Mouse (Mus musculus) heart, postnatal 25 days (tissue): ENCODE measurements around the gene Igsf3. TPM values are rescaled to one million over a fixed set of nuclear protein-coding genes. Genes with fewer than 3 reads are reported as not detected.
"Not testable (repeated sequence)": the region's sequence is repeated elsewhere in the genome, so short reads cannot be mapped to it uniquely, and the experiment has no call there.

Experiments
- DNase-seq: peaks from one replicate; pipeline ENCODE4 v3.0.0; 2022; ENCODE audit warnings: low spot score
- intact Hi-C: fragments of 180-260 bp; cut with DNase I; formaldehyde crosslinking; loops from one replicate; pipeline ENCODE4 v1.15.1; 2025
- total RNA-seq, 2 experiments: library from RNA; stranded (reverse); gene quantifications; 2 replicates each; pipeline ENCODE4 v1.2.3; 2021

The Igsf3 gene
- total RNA-seq, 2 experiments from 2014 or later, result 11.6 to 12.5 TPM

- intact Hi-C loops, result no loop called here
- DNase-seq, result no peak
Observed at GRCm38 (mm10) chr3:101398877-101399276, 22.0 kb downstream of the Igsf3 start.

GRCm38 (mm10) chr3:101401501-101401900, 24.6 kb downstream of the Igsf3 start:
- no peak for DNase-seq
- intact Hi-C loops, result no loop called here

- DNase-seq, result no peak
- intact Hi-C loops, result loop anchor here (5.0 kb wide), 1 partner anchor 33 kb away; no protein-coding TSS in a partner anchor
Observed at GRCm38 (mm10) chr3:101404620-101405415, 27.9 kb downstream of the Igsf3 start.

DNA sequence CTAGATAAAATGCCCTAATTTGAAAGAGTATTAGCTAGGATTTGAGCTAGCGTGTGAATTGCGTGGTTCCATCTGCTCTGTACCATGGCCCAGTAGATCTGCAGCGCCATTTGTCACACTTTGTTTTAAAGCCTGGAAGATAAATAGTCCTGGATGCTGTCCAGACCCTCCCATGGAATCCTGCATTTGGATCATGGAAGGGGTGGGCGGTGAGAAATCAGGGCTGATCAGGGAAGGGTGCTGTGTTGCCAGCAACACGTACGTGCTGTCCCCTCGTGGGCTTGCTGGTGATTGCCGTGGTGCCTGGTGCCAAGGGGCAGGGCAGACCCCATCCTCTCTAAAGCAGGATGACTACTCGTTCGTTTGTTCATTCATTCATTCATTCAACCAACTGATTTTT, 28.6 kb downstream of the Igsf3 start:
- DNase-seq, result no peak
- intact Hi-C loops, result loop anchor here (5.0 kb wide), 1 partner anchor 33 kb away; no protein-coding TSS in a partner anchor

- intact Hi-C loops, result loop anchor here (5.0 kb wide), 1 partner anchor 34 kb away; no protein-coding TSS in a partner anchor
- DNase-seq, result no peak
Observed at GRCm38 (mm10) chr3:101406097-101406496, 29.2 kb downstream of the Igsf3 start.

DNA sequence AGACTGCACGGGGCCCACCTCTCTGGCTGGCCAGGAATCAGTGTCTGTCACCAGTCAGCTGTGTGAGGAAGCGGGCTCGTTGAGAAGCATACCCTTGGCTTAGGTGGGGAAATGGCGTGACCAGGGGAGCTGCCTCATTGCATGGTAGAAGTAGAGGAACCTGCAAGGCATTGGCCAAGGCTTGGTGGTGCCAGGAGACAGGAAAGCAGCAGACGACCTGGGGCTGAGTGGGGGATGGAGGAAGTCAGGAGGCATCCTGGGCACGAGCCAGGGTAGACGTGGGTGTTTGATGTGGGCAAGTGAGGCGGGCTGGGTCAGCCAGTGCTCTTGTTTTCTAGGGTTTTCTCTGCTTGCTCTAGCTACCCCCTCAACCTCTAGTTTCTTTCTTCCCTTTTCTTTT, 30.7 kb downstream of the Igsf3 start:
- intact Hi-C loops, result loop anchor here (5.0 kb wide), 1 partner anchor 35 kb away; no protein-coding TSS in a partner anchor
- no peak for DNase-seq

DNA sequence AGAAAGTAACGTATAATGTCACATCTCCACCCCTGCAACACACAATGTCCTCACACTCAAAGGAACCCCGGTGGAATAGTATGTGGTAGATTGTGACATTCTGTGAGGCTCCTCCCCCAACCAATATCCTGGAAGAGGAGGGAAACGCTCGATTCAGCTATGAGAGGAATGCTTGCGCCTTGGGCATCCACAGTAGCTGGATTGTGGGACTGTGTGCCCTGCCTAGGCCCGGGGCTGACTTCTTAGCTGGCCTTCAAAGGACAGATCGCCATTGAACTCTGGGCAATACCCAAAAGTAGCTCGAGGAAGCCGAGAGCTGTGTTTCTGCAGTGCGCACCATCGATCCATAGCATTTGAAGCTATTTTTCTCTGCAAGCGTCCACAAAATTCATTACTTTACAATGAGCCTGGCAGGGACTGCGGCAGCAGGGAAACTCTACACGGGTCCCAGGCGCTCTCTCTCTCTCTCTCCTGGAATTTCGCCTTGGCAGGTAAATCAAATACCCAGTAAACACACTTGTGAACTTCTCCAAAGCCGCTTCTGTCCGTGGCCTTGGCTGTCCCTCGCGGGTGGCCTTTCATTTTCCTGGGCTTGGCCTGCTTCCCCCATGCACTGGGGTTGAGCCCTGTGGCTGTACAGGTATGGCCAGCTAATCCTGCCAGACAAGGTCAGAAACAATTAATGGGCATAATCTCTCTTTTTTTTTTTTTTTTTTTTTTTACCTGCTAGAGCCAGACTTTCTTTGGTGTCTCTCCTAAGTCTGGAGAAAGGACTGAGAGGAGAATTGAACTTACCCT, 32.3 kb downstream of the Igsf3 start:
- intact Hi-C loops, result loop anchor here (5.0 kb wide), 1 partner anchor 37 kb away; no protein-coding TSS in a partner anchor
- no peak for DNase-seq

GRCm38 (mm10) chr3:101410202-101410601, 33.3 kb downstream of the Igsf3 start:
- DNase-seq, result no peak
- intact Hi-C loops, result no loop called here

DNA sequence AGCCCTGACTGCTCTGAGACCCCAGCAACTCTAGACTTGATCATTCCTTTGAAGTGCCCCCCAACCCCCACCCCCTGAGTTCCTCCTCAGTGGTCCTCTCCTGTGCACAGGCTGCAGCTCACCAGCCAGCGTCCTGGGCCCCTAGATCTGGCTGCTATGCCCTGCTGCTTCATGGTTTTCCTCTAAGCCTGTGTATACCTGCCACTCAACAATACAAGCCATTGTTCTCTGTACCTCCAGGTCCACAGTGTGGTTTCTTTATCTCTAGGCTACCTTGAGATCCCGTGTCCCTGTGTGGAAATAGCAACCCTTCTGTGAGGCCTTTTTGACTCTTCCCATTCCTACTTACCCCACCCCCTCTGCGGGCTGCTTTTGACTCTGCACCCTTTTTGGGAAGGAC, 33.9 kb downstream of the Igsf3 start:
- no peak for DNase-seq
- intact Hi-C loops, result no loop called here

DNA sequence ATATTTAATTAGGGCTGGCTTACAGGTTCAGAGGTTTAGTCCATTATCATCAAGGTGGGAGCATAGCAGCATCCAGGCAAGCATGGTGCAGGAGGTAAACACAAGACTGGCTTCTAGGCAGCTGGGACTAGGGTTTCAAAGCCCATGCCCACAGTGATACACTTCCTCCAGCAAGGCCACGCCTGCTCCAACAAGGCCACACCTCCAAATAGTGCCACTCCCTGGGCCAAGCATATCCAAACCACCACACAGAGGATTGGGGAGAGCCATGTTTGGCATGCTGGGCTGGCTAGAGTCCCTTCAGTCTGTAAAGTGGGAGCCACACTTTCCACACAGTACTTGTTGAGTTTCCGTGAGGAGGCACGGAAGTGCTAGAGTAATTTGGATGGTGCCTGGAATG, 34.7 kb downstream of the Igsf3 start:
- intact Hi-C loops, result no loop called here
- no peak for DNase-seq

DNA sequence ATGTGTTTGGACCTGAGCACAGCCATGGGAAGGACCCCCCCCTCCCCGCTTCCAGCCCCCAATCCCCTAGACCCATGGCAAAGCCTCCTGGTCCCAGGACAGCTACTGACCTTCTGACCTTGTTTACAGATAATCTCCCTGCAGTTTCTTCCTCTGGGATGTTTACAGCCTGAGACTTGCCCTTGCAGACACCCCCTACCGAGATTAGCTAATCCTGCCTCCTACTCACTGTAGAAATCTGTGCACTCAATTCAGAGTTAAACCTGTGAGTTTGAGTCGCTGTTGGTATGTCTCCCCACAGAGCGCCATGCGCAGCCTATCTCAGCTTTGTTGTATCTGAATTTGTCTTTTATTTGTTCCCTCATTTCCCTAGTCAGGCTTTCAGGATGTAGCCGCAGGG, 35.2 kb downstream of the Igsf3 start:
- intact Hi-C loops, result no loop called here
- DNase-seq, result no peak

- DNase-seq, intact Hi-C loops: not testable (repeated sequence)
Observed at GRCm38 (mm10) chr3:101413013-101413412, 36.1 kb downstream of the Igsf3 start.

DNA sequence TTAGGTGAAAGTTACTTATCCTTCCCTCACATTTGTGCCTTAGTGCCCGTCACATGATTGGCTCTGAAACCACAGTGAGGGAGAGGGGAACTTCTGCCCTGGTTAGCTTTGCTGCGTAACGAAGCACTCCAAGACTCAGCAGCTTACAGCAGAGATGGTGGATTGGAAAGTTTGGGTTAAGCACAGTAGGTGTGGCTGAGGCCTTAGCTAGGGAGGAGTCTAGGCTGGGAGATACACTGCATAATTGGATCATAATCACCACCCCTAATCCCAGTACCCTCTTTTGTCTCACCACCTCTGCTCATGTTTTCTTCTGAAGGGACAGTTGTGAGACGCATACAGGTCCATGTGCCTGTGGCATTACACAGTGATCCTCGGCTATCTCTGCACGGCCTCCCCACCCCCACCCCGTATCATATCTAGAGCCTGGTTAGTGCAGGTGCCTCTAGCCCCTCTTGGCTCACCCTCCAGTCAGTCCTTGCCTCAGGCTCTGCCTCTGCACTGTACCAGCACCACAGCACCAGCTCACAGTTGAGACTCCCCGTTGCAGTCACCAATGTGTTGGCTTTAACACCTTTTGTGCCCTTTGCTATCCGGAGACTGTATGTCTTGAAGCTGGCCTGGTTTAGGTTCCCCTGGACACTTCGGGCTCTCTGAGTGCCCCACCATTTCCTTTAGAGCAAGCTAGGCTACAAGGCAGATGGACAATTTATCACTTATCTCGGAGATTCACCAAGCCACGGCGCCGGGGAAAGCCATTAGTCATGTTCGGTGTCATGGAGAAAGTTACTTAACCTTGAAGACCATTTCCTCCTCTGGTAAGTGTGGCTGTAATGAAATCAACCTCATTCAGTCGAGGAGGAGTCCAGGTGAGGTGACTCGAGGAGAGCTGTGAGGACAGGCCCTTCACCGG, 42.1 kb downstream of the Igsf3 start:
- no peak for DNase-seq
- intact Hi-C loops, result no loop called here

DNA sequence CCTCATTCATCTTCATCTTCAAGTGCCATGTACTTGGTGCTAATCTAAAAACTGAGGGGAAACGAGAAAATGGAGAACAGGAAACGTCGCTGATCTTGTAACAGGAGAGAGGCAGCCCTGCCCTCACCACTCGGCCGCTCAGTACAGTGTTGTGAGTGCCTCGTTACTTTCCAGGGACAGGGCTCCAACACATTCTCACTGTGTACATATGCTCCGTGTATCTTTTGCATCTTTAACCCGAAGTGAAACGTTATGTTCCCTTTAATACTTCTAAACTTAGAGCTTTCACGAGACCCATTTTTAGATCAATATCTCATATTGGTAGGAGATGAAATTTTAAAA, 42.7 kb downstream of the Igsf3 start:
- intact Hi-C loops, result no loop called here
- DNase-seq, result no peak

- no peak for DNase-seq
- intact Hi-C loops, result no loop called here
Observed at GRCm38 (mm10) chr3:101423188-101423587, 46.3 kb downstream of the Igsf3 start.

GRCm38 (mm10) chr3:101424295-101424885, 47.5 kb downstream of the Igsf3 start:
- no peak for DNase-seq
- intact Hi-C loops, result no loop called here

GRCm38 (mm10) chr3:101429982-101430754, 53.3 kb downstream of the Igsf3 start:
- DNase-seq, result peak; percentile 19
- intact Hi-C loops, result no loop called here

DNA sequence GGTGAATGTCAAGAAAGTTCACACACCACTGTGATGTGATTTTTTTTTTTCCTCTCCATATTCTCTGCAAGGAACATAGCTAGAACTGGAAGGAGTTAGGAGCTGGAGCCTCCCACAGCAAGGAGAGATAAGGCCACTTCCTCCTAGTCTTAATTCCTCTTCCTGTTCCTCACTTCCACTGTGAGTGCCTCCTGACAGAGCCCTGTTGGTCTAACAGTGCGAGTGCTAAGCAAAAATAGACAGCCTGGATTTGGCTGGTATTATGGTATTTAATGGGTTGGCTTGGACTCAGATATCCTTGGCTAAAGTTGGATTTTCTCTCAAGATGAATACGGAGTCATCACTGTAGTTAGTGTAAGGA, 53.9 kb downstream of the Igsf3 start:
- DNase-seq, result no peak
- intact Hi-C loops, result no loop called here

DNA sequence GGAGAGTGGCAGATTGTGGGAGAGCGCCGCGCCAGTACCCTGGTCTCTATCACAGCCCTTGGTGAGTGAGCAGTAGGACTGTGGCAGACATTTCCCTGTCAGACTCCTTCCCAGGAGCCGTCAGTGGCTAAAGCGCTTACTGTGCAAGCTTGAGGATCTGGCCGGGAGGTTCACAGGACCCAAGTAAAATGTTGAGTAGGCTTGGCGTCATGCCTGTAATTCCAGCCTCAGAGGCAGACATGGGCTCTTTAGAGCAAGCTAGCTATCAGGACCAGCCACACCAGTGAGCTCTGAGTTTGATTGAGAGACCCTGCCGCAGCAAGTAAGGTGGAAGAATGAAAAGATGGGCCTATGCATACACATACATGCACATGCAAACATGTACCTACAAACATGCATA, 58.8 kb downstream of the Igsf3 start:
- intact Hi-C loops, result no loop called here
- no peak for DNase-seq
